Mouse (Mus musculus) small intestine, adult 2 months (tissue): ENCODE results near the gene Sncg. TPM values are rescaled to one million over a fixed set of nuclear protein-coding genes. Genes with fewer than 3 reads are reported as not detected.

Source experiments
- H3K27ac ChIP-seq: fragments of 200-500 bp; 2 replicates; pipeline ENCODE4 v1.5.1; 2012; ENCODE audit warnings: low read depth, low read length, control low read depth, inconsistent platforms; ENCODE audit not compliant: insufficient read depth
- H3K27me3 ChIP-seq: fragments of 200-500 bp; 2 replicates; pipeline ENCODE4 v1.6.1; 2012; ENCODE audit warnings: mild to moderate bottlenecking, moderate library complexity, low read length, inconsistent platforms; ENCODE audit not compliant: control insufficient read depth, insufficient read depth
- H3K36me3 ChIP-seq: fragments of 200-500 bp; 2 replicates; pipeline ENCODE4 v1.6.1; 2012; ENCODE audit warnings: mild to moderate bottlenecking, low read length, control low read depth, inconsistent platforms; ENCODE audit not compliant: control insufficient read depth, insufficient read depth
- H3K4me1 ChIP-seq: fragments of 200-500 bp; 2 replicates; pipeline ENCODE4 v1.6.1; 2012; ENCODE audit warnings: low read length, inconsistent platforms, mixed read lengths; ENCODE audit not compliant: control insufficient read depth, insufficient read depth, insufficient read length
- H3K4me3 ChIP-seq: fragments of 200-500 bp; 2 replicates; pipeline ENCODE4 v1.5.1; 2012; ENCODE audit warnings: low read depth, mild to moderate bottlenecking, control low read depth, inconsistent platforms, low read length, moderate library complexity
- CTCF ChIP-seq: fragments of 200-500 bp; IDR thresholded peaks from 2 replicates; pipeline ENCODE4 v1.5.1; 2012; ENCODE audit warnings: low read depth, mild to moderate bottlenecking, control low read depth, inconsistent platforms, low read length, moderate library complexity, mixed read lengths; ENCODE audit not compliant: insufficient replicate concordance, insufficient read length; ENCODE audit errors: extremely low read depth
- POLR2A ChIP-seq: fragments of 200-500 bp; IDR thresholded peaks from 2 replicates; pipeline ENCODE4 v1.6.1; 2012; ENCODE audit warnings: low read depth, mild to moderate bottlenecking, control low read depth, inconsistent platforms, low read length, moderate library complexity
- WGBS: fragments of 180-500 bp; shearing (Covaris S2); methylation state at CpG from one replicate; pipeline ENCODE4 v1.1.7; 2018; 5-methylcytosine and 5-hydroxymethylcytosine counted together
- polyA plus RNA-seq: library from polyadenylated mRNA; depleted of rRNA; stranded (reverse); fragments of >200 nt; gene quantifications from 2 replicates; pipeline ENCODE4 v1.2.3, GENCODE M21; 2012

The Sncg gene
- polyA plus RNA-seq, 1 experiment: 4.8 TPM

DNA sequence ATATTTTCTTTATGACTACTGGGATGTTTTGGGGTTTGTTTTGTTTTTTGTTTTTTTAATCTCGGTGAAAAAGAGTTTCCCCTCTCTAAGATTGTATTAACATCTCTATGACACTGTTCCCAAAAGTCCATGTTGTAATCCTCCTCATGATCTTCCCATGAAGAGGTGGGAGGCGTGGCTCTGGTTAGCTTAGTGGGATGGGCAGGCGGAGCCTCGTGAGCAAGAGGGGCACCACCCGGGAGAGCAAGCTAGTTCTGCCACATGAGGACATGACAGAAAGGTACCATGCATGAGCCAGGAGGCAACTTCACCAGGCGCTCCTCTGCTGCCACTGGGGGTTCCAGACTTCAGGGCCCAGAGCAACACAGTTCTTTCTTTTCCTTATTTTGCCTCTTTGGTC is 22.1 kb downstream of the Sncg start:
- Histone ChIP-seq H3K27me3 (no peaks in the 10 kb centered on the region), H3K4me1 (no peaks in the 10 kb centered on the region), H3K27ac (no peak overlapping the region), H3K4me3 (no peak overlapping the region), H3K36me3 (no peaks in the 10 kb centered on the region)
- 47% methylated on average over 6 of the region's 6 CpGs for whole genome bisulfite sequencing
- no peak for TF ChIP-seq POLR2A
- TF ChIP-seq CTCF: no peak

DNA sequence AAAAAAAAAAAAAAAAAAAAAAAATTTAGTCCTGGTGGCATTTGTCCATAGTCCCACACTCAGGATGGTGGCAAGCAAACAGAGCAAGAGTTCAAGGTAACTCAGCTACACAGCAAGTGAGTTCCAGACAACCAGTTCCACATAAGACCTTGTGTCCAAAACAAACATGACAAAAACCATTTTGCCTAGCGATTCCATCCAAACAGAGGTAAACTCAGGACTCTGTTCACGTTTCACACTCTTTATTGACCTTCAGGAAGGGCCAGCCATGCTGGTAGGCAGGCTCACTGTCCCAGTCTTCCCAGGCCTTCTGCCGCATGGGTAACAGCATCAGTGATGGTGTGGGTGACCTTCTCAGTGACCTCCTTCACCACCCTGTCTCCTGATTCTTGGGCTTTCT is 22.9 kb downstream of the Sncg start:
- H3K27ac ChIP-seq: no peak overlapping the region
- H3K27me3 ChIP-seq: no peaks in the 10 kb centered on the region
- no peaks in the 10 kb centered on the region for H3K36me3 ChIP-seq
- H3K4me3 ChIP-seq: no peak overlapping the region
- H3K4me1 ChIP-seq: no peaks in the 10 kb centered on the region
- WGBS: 56% methylated on average over 3 of the region's 3 CpGs
- TF ChIP-seq POLR2A (no peak), CTCF (no peak)

DNA sequence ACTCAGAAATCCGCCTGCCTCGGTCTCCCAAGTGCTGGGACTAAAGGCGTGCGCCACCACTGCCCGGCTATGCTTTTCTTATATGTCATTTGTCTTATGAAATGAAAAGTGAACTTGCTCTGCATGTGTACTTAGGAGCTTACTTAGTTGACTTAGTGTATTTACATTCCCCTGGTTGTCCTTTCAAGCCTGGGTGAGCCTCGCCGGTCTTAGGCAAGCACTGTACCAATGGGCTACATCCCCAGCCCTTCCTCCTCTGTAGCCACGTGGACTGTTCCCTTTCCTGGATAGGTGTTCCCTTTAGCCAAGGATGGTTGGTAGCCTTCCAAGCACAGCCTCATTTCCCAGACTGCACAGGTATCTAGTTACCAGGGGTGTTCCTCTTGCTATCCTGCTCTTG is 25.6 kb downstream of the Sncg start:
- H3K27me3 ChIP-seq: no peaks in the 10 kb centered on the region
- H3K4me1 ChIP-seq: no peaks in the 10 kb centered on the region
- H3K27ac ChIP-seq: no peak overlapping the region
- WGBS: 51% methylated on average over 8 of the region's 8 CpGs
- peaks cover 6% of the 10 kb centered on the region; the same call in 1 of the 2 replicates for H3K36me3 ChIP-seq
- TF ChIP-seq POLR2A: no peak
- TF ChIP-seq CTCF: no peak
- H3K4me3 ChIP-seq: no peak overlapping the region

DNA sequence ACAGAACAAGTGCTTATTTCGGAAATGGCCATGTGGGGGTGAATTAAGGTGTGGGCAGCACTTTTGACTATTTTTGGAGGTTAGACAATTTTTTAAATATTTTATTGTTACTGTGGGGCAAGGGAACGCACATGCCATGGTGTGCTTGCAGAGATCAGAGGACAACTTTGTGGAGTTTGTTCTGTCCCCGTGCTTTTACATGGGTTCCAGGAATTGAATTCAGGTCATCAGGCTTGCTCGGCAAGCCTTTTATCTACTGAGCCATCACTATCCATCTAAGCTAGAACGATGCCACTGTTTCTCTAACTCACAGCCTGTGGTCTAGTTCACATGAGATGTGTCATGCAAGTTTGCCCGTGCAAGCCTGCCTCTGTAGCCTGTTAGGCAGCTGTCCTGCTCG is 26.3 kb downstream of the Sncg start:
- no peaks in the 10 kb centered on the region for H3K4me1 ChIP-seq
- no peaks in the 10 kb centered on the region for H3K27me3 ChIP-seq
- H3K4me3 ChIP-seq: no peak overlapping the region
- no peak overlapping the region for H3K27ac ChIP-seq
- H3K36me3 ChIP-seq: peaks cover 9% of the 10 kb centered on the region
- TF ChIP-seq CTCF (no peak), POLR2A (no peak)
- WGBS: 65% methylated on average over 7 of the region's 7 CpGs

GRCm38 (mm10) chr14:34347084-34347483 is 27.5 kb downstream of the Sncg start:
- Histone ChIP-seq H3K4me3 (no peak overlapping the region), H3K36me3 (peaks cover 20% of the 10 kb centered on the region), H3K27ac (no peak overlapping the region), H3K4me1 (no peaks in the 10 kb centered on the region), H3K27me3 (no peaks in the 10 kb centered on the region)
- 96% methylated on average over 5 of the region's 5 CpGs for WGBS
- no peak for TF ChIP-seq POLR2A
- no peak for TF ChIP-seq CTCF

GRCm38 (mm10) chr14:34345771-34346566 is 28.6 kb downstream of the Sncg start:
- TF ChIP-seq POLR2A: no peak
- TF ChIP-seq CTCF: no peak
- Histone ChIP-seq H3K27ac (no peak overlapping the region), H3K36me3 (peaks cover 30% of the 10 kb centered on the region), H3K4me3 (no peak overlapping the region), H3K4me1 (no peaks in the 10 kb centered on the region), H3K27me3 (no peaks in the 10 kb centered on the region)
- 61% methylated on average over 12 of the region's 12 CpGs for WGBS

GRCm38 (mm10) chr14:34344361-34344760 is 30.2 kb downstream of the Sncg start:
- WGBS: 84% methylated on average over 5 of the region's 5 CpGs
- Histone ChIP-seq H3K27me3 (no peaks in the 10 kb centered on the region), H3K36me3 (peaks cover 41% of the 10 kb centered on the region), H3K27ac (no peak overlapping the region), H3K4me1 (no peaks in the 10 kb centered on the region), H3K4me3 (no peak overlapping the region)
- TF ChIP-seq CTCF: no peak
- TF ChIP-seq POLR2A: no peak
